Mouse (Mus musculus): Measurements from ENCODE around the gene Tanc1. TPM values are rescaled to one million over a fixed set of nuclear protein-coding genes. Genes with fewer than 3 reads are reported as not detected.

Gene Tanc1
- total and polyA plus RNA-seq, 2 experiments from 2014 or later: 2.7 to 7.3 TPM

- Histone ChIP-seq H3K36me3 (ENCODE audit: insufficient read depth, low read length) (no peaks in the 10 kb centered on the region), H3K27ac (ENCODE audit: low read depth, low read length) (no peak overlapping the region), H3K9me3 (ENCODE audit: low read length) (no peaks in the 10 kb centered on the region), H3K4me3 (ENCODE audit: low read depth, low read length) (no peak overlapping the region), H3K27me3 (ENCODE audit: insufficient read depth, low read length) (no peaks in the 10 kb centered on the region), H3K4me2 (ENCODE audit: low read depth, low read length, poor library complexity, severe bottlenecking) (no peak overlapping the region), H3K9ac (replicated peaks; ENCODE audit: low read length, poor library complexity, severe bottlenecking) (no peak overlapping the region), H3K4me1 (ENCODE audit: insufficient read depth, low read length) (no peaks in the 10 kb centered on the region)
- no peak for DNase-seq (ENCODE audit: low spot score)
- WGBS: 93% methylated on average over 6 of the region's 6 CpGs
- TF ChIP-seq CTCF (IDR thresholded peaks at IDR 0.05): no peak
- no peak for ATAC-seq (ENCODE audit: low FRiP score)
These were observed 13.6 kb upstream of the Tanc1 start for GRCm38 (mm10) chr2:59598286-59598685.

- WGBS: 29% methylated on average over 4 of the region's 4 CpGs
- H3K4me1 ChIP-seq (ENCODE audit: insufficient read depth, low read length): no peaks in the 10 kb centered on the region
- no peak for TF ChIP-seq CTCF (IDR thresholded peaks at IDR 0.05)
- no peak overlapping the region for H3K4me3 ChIP-seq (ENCODE audit: low read depth, low read length)
- H3K9ac ChIP-seq (replicated peaks; ENCODE audit: low read length, poor library complexity, severe bottlenecking): no peak overlapping the region
- H3K4me2 ChIP-seq (ENCODE audit: low read depth, low read length, poor library complexity, severe bottlenecking): no peak overlapping the region
- H3K27ac ChIP-seq (ENCODE audit: low read depth, low read length): no peak overlapping the region
- no peaks in the 10 kb centered on the region for H3K36me3 ChIP-seq (ENCODE audit: insufficient read depth, low read length)
- no peaks in the 10 kb centered on the region for H3K27me3 ChIP-seq (ENCODE audit: insufficient read depth, low read length)
- H3K9me3 ChIP-seq (ENCODE audit: low read length): no peaks in the 10 kb centered on the region
- no peak for DNase-seq (ENCODE audit: low spot score)
- ATAC-seq (ENCODE audit: low FRiP score): no peak
These were observed 12.9 kb upstream of the Tanc1 start for GRCm38 (mm10) chr2:59598894-59599293.

GRCm38 (mm10) chr2:59599338-59600111 lies 12.3 kb upstream of the Tanc1 start:
- 32% methylated on average over 6 of the region's 7 CpGs for WGBS
- Histone ChIP-seq H3K27me3 (ENCODE audit: insufficient read depth, low read length) (no peaks in the 10 kb centered on the region), H3K4me3 (ENCODE audit: low read depth, low read length) (no peak overlapping the region), H3K9ac (replicated peaks; ENCODE audit: low read length, poor library complexity, severe bottlenecking) (no peak overlapping the region), H3K4me1 (ENCODE audit: insufficient read depth, low read length) (no peaks in the 10 kb centered on the region), H3K9me3 (ENCODE audit: low read length) (no peaks in the 10 kb centered on the region), H3K27ac (ENCODE audit: low read depth, low read length) (no peak overlapping the region), H3K4me2 (ENCODE audit: low read depth, low read length, poor library complexity, severe bottlenecking) (no peak overlapping the region), H3K36me3 (ENCODE audit: insufficient read depth, low read length) (no peaks in the 10 kb centered on the region)
- DNase-seq (ENCODE audit: low spot score) (peak; percentile 16), ATAC-seq (ENCODE audit: low FRiP score) (no peak)
- TF ChIP-seq CTCF (IDR thresholded peaks at IDR 0.05): no peak

GRCm38 (mm10) chr2:59600123-59600840 lies 11.6 kb upstream of the Tanc1 start:
- no peak overlapping the region for H3K27ac ChIP-seq (ENCODE audit: low read depth, low read length)
- no peaks in the 10 kb centered on the region for H3K27me3 ChIP-seq (ENCODE audit: insufficient read depth, low read length)
- 76% methylated on average over 19 of the region's 19 CpGs for WGBS
- no peak overlapping the region for H3K4me3 ChIP-seq (ENCODE audit: low read depth, low read length)
- no peaks in the 10 kb centered on the region for H3K36me3 ChIP-seq (ENCODE audit: insufficient read depth, low read length)
- TF ChIP-seq CTCF (IDR thresholded peaks at IDR 0.05): no peak
- no peaks in the 10 kb centered on the region for H3K4me1 ChIP-seq (ENCODE audit: insufficient read depth, low read length)
- H3K9ac ChIP-seq (replicated peaks; ENCODE audit: low read length, poor library complexity, severe bottlenecking): no peak overlapping the region
- no peaks in the 10 kb centered on the region for H3K9me3 ChIP-seq (ENCODE audit: low read length)
- H3K4me2 ChIP-seq (ENCODE audit: low read depth, low read length, poor library complexity, severe bottlenecking): no peak overlapping the region
- peak; percentile 52 for DNase-seq (ENCODE audit: low spot score)
- no peak for ATAC-seq (ENCODE audit: low FRiP score)

- H3K4me2 ChIP-seq (ENCODE audit: low read depth, low read length, poor library complexity, severe bottlenecking): no peak overlapping the region
- no peak overlapping the region for H3K4me3 ChIP-seq (ENCODE audit: low read depth, low read length)
- H3K27me3 ChIP-seq (ENCODE audit: insufficient read depth, low read length): no peaks in the 10 kb centered on the region
- ATAC-seq (ENCODE audit: low FRiP score): no peak
- peak; percentile 52 for DNase-seq (ENCODE audit: low spot score)
- WGBS: 88% methylated on average over 2 of the region's 2 CpGs
- no peaks in the 10 kb centered on the region for H3K4me1 ChIP-seq (ENCODE audit: insufficient read depth, low read length)
- no peak overlapping the region for H3K9ac ChIP-seq (replicated peaks; ENCODE audit: low read length, poor library complexity, severe bottlenecking)
- H3K27ac ChIP-seq (ENCODE audit: low read depth, low read length): no peak overlapping the region
- no peaks in the 10 kb centered on the region for H3K9me3 ChIP-seq (ENCODE audit: low read length)
- no peak for TF ChIP-seq CTCF (IDR thresholded peaks at IDR 0.05)
- H3K36me3 ChIP-seq (ENCODE audit: insufficient read depth, low read length): no peaks in the 10 kb centered on the region
These were observed 10.9 kb upstream of the Tanc1 start for GRCm38 (mm10) chr2:59600980-59601379.

GRCm38 (mm10) chr2:59601452-59601851 lies 10.4 kb upstream of the Tanc1 start:
- Histone ChIP-seq H3K9me3 (ENCODE audit: low read length) (no peaks in the 10 kb centered on the region), H3K4me1 (ENCODE audit: insufficient read depth, low read length) (no peaks in the 10 kb centered on the region), H3K27ac (ENCODE audit: low read depth, low read length) (no peak overlapping the region), H3K27me3 (ENCODE audit: insufficient read depth, low read length) (no peaks in the 10 kb centered on the region), H3K9ac (replicated peaks; ENCODE audit: low read length, poor library complexity, severe bottlenecking) (no peak overlapping the region), H3K4me2 (ENCODE audit: low read depth, low read length, poor library complexity, severe bottlenecking) (no peak overlapping the region), H3K36me3 (ENCODE audit: insufficient read depth, low read length) (no peaks in the 10 kb centered on the region), H3K4me3 (ENCODE audit: low read depth, low read length) (no peak overlapping the region)
- 90% methylated on average over 8 of the region's 8 CpGs for whole genome bisulfite sequencing
- no peak for ATAC-seq (ENCODE audit: low FRiP score)
- no peak for TF ChIP-seq CTCF (IDR thresholded peaks at IDR 0.05)
- DNase-seq (ENCODE audit: low spot score): no peak

Measured in midbrain, postnatal 0 days (tissue).